Mouse (Mus musculus): ENCODE results near the gene Ywhah.

DNA sequence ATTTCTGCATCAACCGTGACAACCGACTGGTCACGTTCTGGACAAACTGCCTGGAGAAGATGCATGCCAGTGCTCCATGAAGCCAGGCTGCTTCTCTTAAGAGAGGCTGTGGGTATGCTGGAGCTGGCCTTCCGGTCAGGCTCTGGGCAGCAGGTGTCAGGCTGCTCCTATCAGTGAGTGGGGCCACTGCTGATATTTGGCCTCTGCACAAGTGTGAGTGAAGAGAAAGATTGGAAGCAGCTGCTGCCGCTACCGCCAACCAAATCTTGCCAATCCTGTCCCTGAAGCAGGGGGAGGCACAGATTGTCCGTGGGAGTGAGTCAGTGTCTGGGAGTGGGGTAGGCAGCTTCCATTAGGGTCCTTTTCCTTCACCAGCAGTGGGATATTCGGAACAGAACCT lies 27.5 kb upstream of the Ywhah start:
- peak; percentile 37; the same call in 1 of the 2 replicates for TF ChIP-seq CTCF (IDR thresholded peaks at IDR 0.05; ENCODE audit: low read depth, low read length)
- no peak for TF ChIP-seq POLR2A (IDR thresholded peaks at IDR 0.05; ENCODE audit: extremely low read depth, insufficient read depth, low read length)

Data from liver, adult 2 months (tissue).